Mouse (Mus musculus): ENCODE data around the gene Ndel1. TPM values are rescaled to one million over a fixed set of nuclear protein-coding genes. Genes with fewer than 3 reads are reported as not detected.

Gene Ndel1
- polyA plus RNA-seq, 1 experiment from 2014 or later = 108 TPM

- Histone ChIP-seq H3K4me2 (ENCODE audit: low read length) (no peak overlapping the region), H3K9ac (ENCODE audit: low read depth, low read length) (no peak overlapping the region), H3K27me3 (ENCODE audit: control insufficient read depth, insufficient read depth, low read depth, low read length) (no peaks in the 10 kb centered on the region), H3K27ac (ENCODE audit: low read length) (no peak overlapping the region), H3K36me3 (ENCODE audit: control insufficient read depth, insufficient read depth, low read length) (peaks cover 5% of the 10 kb centered on the region; the same call in 1 of the 2 replicates), H3K4me1 (ENCODE audit: control insufficient read depth, insufficient read depth, low read length) (peaks cover 7% of the 10 kb centered on the region; the same call in 1 of the 2 replicates), H3K4me3 (ENCODE audit: low read depth, low read length) (no peak overlapping the region), H3K9me3 (replicated peaks; ENCODE audit: control insufficient read depth, low read length, poor library complexity, severe bottlenecking) (no peaks in the 10 kb centered on the region)
- 93% methylated on average over 6 of the region's 6 CpGs for WGBS
- ATAC-seq = no peak
Measured at GRCm38 (mm10) chr11:68898790-68899189, 27.1 kb upstream of the Ndel1 start.

- no peak overlapping the region for H3K4me2 ChIP-seq (ENCODE audit: low read length)
- H3K27me3 ChIP-seq (ENCODE audit: control insufficient read depth, insufficient read depth, low read depth, low read length) = no peaks in the 10 kb centered on the region
- WGBS = 70% methylated on average over 6 of the region's 6 CpGs
- no peak overlapping the region for H3K9ac ChIP-seq (ENCODE audit: low read depth, low read length)
- 0 out of 2 replicates have a peak, but pooled peaks cover under 1% of the 10 kb centered on the region for H3K36me3 ChIP-seq (ENCODE audit: control insufficient read depth, insufficient read depth, low read length)
- ATAC-seq = no peak
- no peak overlapping the region for H3K4me3 ChIP-seq (ENCODE audit: low read depth, low read length)
- no peaks in the 10 kb centered on the region for H3K9me3 ChIP-seq (replicated peaks; ENCODE audit: control insufficient read depth, low read length, poor library complexity, severe bottlenecking)
- no peak overlapping the region for H3K27ac ChIP-seq (ENCODE audit: low read length)
- H3K4me1 ChIP-seq (ENCODE audit: control insufficient read depth, insufficient read depth, low read length) = peaks cover 6% of the 10 kb centered on the region; the same call in 1 of the 2 replicates
Measured at GRCm38 (mm10) chr11:68897838-68898237, 26.2 kb upstream of the Ndel1 start.

- Histone ChIP-seq H3K4me1 (ENCODE audit: control insufficient read depth, insufficient read depth, low read length) (no peaks in the 10 kb centered on the region), H3K9me3 (replicated peaks; ENCODE audit: control insufficient read depth, low read length, poor library complexity, severe bottlenecking) (no peaks in the 10 kb centered on the region), H3K4me3 (ENCODE audit: low read depth, low read length) (no peak overlapping the region), H3K4me2 (ENCODE audit: low read length) (no peak overlapping the region), H3K27me3 (ENCODE audit: control insufficient read depth, insufficient read depth, low read depth, low read length) (no peaks in the 10 kb centered on the region), H3K9ac (ENCODE audit: low read depth, low read length) (no peak overlapping the region), H3K27ac (ENCODE audit: low read length) (no peak overlapping the region), H3K36me3 (ENCODE audit: control insufficient read depth, insufficient read depth, low read length) (no peaks in the 10 kb centered on the region)
- ATAC-seq = no peak
- 42% methylated on average over 4 of the region's 4 CpGs for WGBS
Measured at GRCm38 (mm10) chr11:68897120-68897519, 25.5 kb upstream of the Ndel1 start.

- H3K27ac ChIP-seq (ENCODE audit: low read length) = no peak overlapping the region
- H3K9me3 ChIP-seq (replicated peaks; ENCODE audit: control insufficient read depth, low read length, poor library complexity, severe bottlenecking) = no peaks in the 10 kb centered on the region
- no peaks in the 10 kb centered on the region for H3K27me3 ChIP-seq (ENCODE audit: control insufficient read depth, insufficient read depth, low read depth, low read length)
- no peaks in the 10 kb centered on the region for H3K36me3 ChIP-seq (ENCODE audit: control insufficient read depth, insufficient read depth, low read length)
- no peak for ATAC-seq
- H3K4me3 ChIP-seq (ENCODE audit: low read depth, low read length) = no peak overlapping the region
- WGBS = 95% methylated on average over 5 of the region's 5 CpGs
- H3K9ac ChIP-seq (ENCODE audit: low read depth, low read length) = no peak overlapping the region
- no peaks in the 10 kb centered on the region for H3K4me1 ChIP-seq (ENCODE audit: control insufficient read depth, insufficient read depth, low read length)
- H3K4me2 ChIP-seq (ENCODE audit: low read length) = no peak overlapping the region
Measured at GRCm38 (mm10) chr11:68896247-68896646, 24.6 kb upstream of the Ndel1 start.

- no peaks in the 10 kb centered on the region for H3K4me1 ChIP-seq (ENCODE audit: control insufficient read depth, insufficient read depth, low read length)
- H3K4me2 ChIP-seq (ENCODE audit: low read length) = no peak overlapping the region
- no peak overlapping the region for H3K9ac ChIP-seq (ENCODE audit: low read depth, low read length)
- no peaks in the 10 kb centered on the region for H3K9me3 ChIP-seq (replicated peaks; ENCODE audit: control insufficient read depth, low read length, poor library complexity, severe bottlenecking)
- 73% methylated on average over 12 of the region's 12 CpGs for WGBS
- no peaks in the 10 kb centered on the region for H3K27me3 ChIP-seq (ENCODE audit: control insufficient read depth, insufficient read depth, low read depth, low read length)
- no peak overlapping the region for H3K4me3 ChIP-seq (ENCODE audit: low read depth, low read length)
- no peak for ATAC-seq
- H3K27ac ChIP-seq (ENCODE audit: low read length) = no peak overlapping the region
- H3K36me3 ChIP-seq (ENCODE audit: control insufficient read depth, insufficient read depth, low read length) = no peaks in the 10 kb centered on the region
Measured at GRCm38 (mm10) chr11:68893911-68894464, 22.3 kb upstream of the Ndel1 start.

GRCm38 (mm10) chr11:68892233-68892832 is 20.7 kb upstream of the Ndel1 start:
- 83% methylated on average over 15 of the region's 15 CpGs for WGBS
- H3K27me3 ChIP-seq (ENCODE audit: control insufficient read depth, insufficient read depth, low read depth, low read length) = no peaks in the 10 kb centered on the region
- no peak overlapping the region for H3K27ac ChIP-seq (ENCODE audit: low read length)
- no peak overlapping the region for H3K4me3 ChIP-seq (ENCODE audit: low read depth, low read length)
- no peak overlapping the region for H3K9ac ChIP-seq (ENCODE audit: low read depth, low read length)
- H3K36me3 ChIP-seq (ENCODE audit: control insufficient read depth, insufficient read depth, low read length) = no peaks in the 10 kb centered on the region
- ATAC-seq = no peak
- no peaks in the 10 kb centered on the region for H3K4me1 ChIP-seq (ENCODE audit: control insufficient read depth, insufficient read depth, low read length)
- H3K4me2 ChIP-seq (ENCODE audit: low read length) = no peak overlapping the region
- H3K9me3 ChIP-seq (replicated peaks; ENCODE audit: control insufficient read depth, low read length, poor library complexity, severe bottlenecking) = no peaks in the 10 kb centered on the region

GRCm38 (mm10) chr11:68891823-68892222 is 20.2 kb upstream of the Ndel1 start:
- ATAC-seq = no peak

GRCm38 (mm10) chr11:68890625-68891024 is 19.0 kb upstream of the Ndel1 start:
- no peak for ATAC-seq
- Histone ChIP-seq H3K9ac (ENCODE audit: low read depth, low read length) (no peak overlapping the region), H3K27me3 (ENCODE audit: control insufficient read depth, insufficient read depth, low read depth, low read length) (no peaks in the 10 kb centered on the region), H3K4me2 (ENCODE audit: low read length) (no peak overlapping the region), H3K4me3 (ENCODE audit: low read depth, low read length) (no peak overlapping the region), H3K9me3 (replicated peaks; ENCODE audit: control insufficient read depth, low read length, poor library complexity, severe bottlenecking) (no peaks in the 10 kb centered on the region), H3K4me1 (ENCODE audit: control insufficient read depth, insufficient read depth, low read length) (no peaks in the 10 kb centered on the region), H3K36me3 (ENCODE audit: control insufficient read depth, insufficient read depth, low read length) (no peaks in the 10 kb centered on the region), H3K27ac (ENCODE audit: low read length) (no peak overlapping the region)
- WGBS = 52% methylated on average over 2 of the region's 2 CpGs

More at GRCm38 (mm10) chr11:68891823-68892222, 20.2 kb upstream of the Ndel1 start:
- Histone ChIP-seq H3K27ac (ENCODE audit: low read length) (no peak overlapping the region), H3K36me3 (ENCODE audit: control insufficient read depth, insufficient read depth, low read length) (no peaks in the 10 kb centered on the region), H3K4me3 (ENCODE audit: low read depth, low read length) (no peak overlapping the region), H3K4me1 (ENCODE audit: control insufficient read depth, insufficient read depth, low read length) (no peaks in the 10 kb centered on the region), H3K27me3 (ENCODE audit: control insufficient read depth, insufficient read depth, low read depth, low read length) (no peaks in the 10 kb centered on the region), H3K9ac (ENCODE audit: low read depth, low read length) (no peak overlapping the region), H3K9me3 (replicated peaks; ENCODE audit: control insufficient read depth, low read length, poor library complexity, severe bottlenecking) (no peaks in the 10 kb centered on the region), H3K4me2 (ENCODE audit: low read length) (no peak overlapping the region)
- WGBS = 88% methylated on average over 5 of the region's 5 CpGs

GRCm38 (mm10) chr11:68888653-68889052 is 17.0 kb upstream of the Ndel1 start:
- H3K4me1 ChIP-seq (ENCODE audit: control insufficient read depth, insufficient read depth, low read length) = no peaks in the 10 kb centered on the region
- no peak overlapping the region for H3K4me3 ChIP-seq (ENCODE audit: low read depth, low read length)
- H3K4me2 ChIP-seq (ENCODE audit: low read length) = no peak overlapping the region
- ATAC-seq = no peak
- no peak overlapping the region for H3K9ac ChIP-seq (ENCODE audit: low read depth, low read length)
- 83% methylated on average over 2 of the region's 2 CpGs for WGBS
- H3K9me3 ChIP-seq (replicated peaks; ENCODE audit: control insufficient read depth, low read length, poor library complexity, severe bottlenecking) = no peaks in the 10 kb centered on the region
- no peaks in the 10 kb centered on the region for H3K27me3 ChIP-seq (ENCODE audit: control insufficient read depth, insufficient read depth, low read depth, low read length)
- H3K36me3 ChIP-seq (ENCODE audit: control insufficient read depth, insufficient read depth, low read length) = no peaks in the 10 kb centered on the region
- H3K27ac ChIP-seq (ENCODE audit: low read length) = no peak overlapping the region

All from midbrain, embryonic 16.5 days (tissue).